Mouse (Mus musculus) testis, postnatal 10 days (tissue): ENCODE results near the gene Sgcg.

ENCODE experiments used
- DNase-seq: peaks from one replicate; pipeline ENCODE4 v3.0.0; 2021; ENCODE audit warnings: low spot score

The Sgcg gene

DNA sequence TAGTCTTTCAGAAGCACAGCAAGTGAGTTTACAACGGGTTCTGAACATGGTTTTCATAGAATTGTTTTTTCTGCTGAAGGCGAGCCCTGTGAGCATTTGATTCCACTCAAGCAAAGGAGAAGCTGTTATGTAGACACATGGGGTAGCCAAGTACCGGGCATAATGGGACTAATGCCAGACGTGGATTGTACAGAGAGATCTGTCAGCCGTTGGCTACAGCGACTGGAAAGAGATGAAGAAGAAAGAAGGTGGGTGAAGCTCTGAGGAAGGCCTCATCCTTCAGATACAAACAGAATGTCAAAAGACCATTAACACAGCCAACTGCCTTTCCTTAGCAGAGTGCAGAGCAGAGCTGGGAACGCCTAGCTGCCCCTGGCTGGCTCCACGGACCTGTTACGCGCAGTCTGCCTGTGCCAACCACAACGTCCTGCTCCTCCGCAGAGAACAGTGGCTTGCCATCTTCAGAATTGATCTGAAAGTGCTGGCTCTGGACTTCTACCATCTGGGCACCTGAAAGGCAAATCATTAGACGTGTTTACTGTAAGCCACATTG lies 26.2 kb downstream of the Sgcg start:
- no peak for DNase-seq

DNA sequence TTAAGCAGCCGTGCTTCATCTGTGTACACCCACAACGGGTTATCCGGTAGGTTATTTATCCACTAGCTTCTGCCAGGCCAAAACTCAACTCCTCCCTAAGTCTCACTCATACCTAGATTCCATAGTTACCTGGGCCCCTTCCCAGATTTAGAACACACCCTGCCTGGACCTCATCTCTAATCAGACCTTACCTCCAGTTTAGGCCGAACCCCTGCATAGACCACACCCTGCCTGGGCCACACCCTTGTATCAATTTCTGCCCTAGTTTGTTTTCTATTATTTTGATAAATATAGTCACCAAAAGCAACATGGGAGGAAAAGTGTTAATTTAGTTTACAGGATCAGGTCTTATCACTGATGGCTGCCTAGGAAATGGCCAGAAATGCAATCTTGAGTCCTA lies 28.1 kb downstream of the Sgcg start:
- no peak for DNase-seq

DNA sequence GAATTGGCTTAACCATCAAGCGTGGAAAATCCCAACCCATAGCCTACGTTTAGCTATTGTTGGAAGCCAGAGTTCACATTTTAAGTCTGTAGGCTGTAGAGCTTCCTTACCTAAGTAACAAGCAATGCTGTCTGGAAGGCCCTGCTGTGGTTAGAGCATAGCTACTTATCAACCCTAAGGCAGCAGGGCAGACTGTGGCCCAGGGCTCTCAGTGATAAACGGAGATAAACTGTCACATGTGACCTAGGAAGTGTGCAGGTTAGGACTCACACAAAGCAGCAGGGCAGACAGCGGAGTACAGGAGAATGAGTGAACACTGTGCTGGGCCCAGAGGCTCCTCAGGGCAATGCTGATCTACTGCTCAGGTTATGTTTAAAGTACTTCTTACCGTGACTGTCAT lies 28.5 kb downstream of the Sgcg start:
- DNase-seq: no peak

DNA sequence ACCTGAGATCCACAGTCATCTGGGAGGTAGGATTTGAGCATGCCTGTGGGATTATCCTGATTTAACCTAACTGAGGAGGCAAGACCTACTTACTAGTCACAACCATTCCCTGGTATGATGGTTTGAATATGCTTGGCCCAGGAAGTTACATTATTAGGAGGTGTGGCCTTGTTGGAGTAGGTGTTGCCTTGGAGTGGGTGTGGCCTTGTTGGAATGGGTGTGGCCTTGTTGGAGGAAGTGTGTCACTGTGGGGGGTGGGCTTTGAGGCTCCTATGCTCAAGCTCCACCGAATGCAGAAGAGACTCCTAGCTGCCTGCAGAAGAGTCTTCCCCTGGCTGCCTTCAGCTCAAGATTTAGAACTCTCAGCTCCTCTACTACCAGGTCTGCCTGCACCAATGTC lies 32.1 kb downstream of the Sgcg start:
- no peak for DNase-seq

DNA sequence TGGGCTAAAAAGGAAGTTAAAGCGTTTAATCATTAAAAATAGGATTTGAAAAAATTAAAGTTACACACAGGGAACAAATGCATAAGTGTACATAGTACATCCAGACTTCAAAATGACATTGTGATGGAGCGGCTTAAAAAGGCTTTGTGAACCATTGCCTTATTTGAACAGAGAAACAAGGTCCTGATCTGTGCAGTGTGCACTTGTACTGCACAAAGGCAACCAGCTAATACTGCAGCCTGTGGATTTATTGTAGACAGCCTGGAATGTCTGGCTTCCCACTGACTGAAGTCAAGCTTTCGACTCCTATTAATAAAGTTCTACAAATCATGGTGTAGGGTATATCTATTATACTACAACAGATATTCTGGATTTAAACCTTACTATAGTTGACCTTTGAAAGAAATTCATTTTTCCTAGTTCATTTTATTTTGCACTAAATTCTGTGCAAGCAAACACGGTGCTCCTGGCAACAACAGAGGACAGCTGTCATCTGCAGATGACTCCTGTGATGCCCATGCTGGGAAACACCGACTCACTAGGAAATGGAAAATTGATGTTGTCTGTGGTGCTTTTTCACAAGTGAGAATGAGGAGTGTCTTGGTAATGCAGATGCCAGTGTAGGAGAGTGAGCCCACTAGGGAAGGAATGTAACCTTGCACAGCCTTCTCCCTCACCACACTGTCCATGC lies 33.8 kb downstream of the Sgcg start:
- no peak for DNase-seq

DNA sequence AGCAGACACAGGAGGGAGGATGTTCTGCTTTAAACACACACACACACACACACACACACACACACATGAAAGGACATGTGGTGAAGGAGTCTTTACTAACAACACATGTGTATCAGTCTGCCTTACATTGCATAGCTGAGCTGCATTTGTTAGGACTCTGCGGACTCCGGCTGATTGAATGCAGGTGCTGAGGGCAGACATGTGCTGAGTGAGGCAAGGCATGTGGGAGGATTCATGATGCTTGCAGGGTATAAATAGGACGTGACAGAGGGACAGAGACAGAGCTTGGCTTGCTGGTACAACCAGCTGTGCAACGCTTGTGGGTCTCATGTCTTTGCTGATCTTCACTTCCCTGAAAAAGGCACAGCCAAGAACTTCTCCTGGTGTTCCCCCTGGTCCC lies 34.5 kb downstream of the Sgcg start:
- DNase-seq: no peak

DNA sequence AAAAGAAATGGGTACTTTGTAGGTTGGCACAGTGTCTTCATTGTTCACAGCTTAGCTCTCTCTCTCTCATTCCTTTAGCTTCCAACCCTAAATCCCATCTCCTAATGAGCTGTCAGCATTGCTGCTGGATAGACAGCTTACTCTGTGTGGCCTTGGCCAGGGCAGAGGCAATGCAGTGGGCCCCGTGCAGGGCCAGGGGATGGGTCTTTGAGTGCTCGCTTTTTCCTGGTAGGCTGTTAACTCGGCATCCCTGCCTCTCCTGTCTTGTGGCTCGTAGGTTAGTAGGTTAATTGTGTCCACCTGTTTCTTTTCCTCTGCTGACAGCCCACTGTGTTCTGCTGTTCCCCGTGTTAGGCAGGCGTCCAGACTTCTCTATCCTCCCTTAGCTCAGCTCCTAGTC lies 35.8 kb downstream of the Sgcg start:
- no peak for DNase-seq

DNA sequence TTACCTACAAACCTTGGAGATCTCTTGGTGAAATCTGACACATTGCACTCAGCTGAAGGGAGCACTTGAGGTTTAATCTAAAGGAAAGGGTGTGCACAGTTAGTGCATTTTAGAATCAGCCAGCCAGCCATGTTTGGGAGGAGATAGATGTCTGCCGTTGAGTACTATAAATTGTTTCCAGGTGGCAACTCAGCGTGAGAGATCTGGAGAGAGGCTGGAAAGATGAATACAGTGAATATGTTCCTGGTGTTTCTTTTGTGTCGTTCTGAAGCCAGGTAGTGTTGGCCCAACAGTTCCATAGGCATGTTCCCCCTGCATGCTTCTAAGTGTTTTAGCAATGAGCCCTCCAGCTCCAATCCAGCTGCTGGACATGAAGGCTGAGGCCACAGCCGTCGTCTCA lies 37.1 kb downstream of the Sgcg start:
- no peak for DNase-seq

DNA sequence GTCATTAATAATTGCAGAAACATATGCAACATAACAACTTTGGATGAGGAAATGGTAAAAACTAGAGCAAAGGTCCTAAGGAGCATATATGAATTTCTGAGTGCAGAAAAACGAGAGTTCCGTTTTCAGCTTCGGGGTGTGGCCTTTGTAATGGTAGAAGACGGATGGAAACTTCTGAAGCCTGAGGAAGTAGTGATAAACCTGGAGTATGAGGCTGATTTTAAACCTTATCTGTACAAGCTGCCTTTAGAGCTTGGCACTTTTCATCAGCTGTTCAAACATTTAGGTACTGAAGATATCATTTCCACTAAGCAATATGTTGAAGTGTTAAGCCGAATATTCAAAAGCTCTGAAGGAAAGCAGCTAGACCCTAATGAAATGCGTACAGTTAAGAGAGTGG lies 46.5 kb downstream of the Sgcg start:
- DNase-seq: no peak

DNA sequence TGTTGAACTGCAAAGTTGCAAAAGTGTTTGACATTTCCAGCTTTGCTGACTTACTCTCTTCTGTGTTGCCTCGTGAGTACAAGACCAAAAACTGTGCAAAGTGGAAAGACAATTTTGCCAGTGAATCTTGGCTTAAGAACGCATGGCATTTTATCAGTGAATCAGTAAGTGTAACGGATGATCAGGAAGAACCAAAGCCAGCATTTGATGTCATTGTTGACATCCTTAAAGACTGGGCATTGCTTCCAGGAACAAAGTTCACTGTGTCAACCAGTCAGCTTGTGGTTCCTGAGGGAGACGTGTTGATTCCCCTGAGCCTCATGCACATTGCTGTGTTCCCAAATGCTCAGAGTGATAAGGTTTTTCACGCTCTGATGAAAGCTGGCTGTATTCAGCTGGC lies 48.2 kb downstream of the Sgcg start:
- no peak for DNase-seq

DNA sequence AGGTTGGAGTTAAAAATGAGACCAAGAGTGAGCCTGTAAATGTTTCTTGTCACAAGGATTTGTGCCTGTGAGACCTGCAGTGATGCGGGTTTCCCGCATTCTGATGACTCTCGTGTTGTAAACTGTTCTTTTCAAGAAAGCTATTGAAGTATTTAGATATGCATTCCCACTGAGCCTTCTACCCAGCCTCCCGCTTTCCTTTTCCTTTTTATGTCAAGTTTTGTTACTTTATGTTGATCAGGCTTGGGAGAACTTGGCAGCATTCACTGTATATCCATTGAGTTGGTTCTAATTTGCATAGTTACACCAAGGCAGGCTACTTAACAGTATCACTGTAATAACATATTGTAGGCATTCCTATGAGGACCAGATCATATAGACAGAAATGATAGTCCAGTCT lies 63.9 kb downstream of the Sgcg start:
- no peak for DNase-seq

DNA sequence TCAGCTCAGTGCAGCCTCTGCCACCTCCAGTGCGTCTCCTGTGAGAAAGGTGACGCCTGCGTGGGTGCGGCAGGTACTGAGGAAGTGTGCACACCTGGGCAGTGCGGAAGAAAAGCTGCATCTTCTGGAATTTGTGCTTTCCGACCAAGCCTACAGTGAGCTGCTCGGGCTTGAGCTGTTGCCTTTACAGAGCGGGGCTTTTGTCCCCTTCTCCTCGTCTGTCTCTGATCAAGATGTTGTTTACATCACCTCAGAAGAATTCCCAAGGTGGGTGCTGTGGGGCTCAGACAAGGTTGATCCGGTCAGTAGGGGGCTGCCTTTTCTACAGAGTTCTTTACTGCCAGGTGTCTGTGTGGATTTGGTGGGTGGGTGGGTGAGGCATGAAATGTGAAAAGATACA lies 66.0 kb downstream of the Sgcg start:
- DNase-seq: no peak

DNA sequence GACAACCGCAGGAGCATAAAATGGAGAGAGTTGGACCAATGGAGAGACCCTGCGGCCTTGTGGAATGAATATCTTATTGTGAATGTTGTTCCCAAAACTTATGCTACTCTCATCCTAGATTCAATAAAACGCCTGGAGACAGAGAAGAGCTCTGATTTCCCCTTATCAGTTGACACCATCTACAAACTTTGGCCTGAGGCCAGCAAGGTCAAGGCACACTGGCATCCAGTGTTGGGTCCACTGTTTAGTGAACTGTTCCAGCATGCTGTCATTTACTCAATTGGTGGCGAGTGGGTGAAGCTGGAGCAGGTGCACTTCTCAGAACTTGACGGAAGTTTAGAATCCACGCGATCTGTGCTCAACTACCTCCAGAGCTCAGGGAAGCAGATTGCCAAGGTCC lies 66.4 kb downstream of the Sgcg start:
- DNase-seq: no peak

DNA sequence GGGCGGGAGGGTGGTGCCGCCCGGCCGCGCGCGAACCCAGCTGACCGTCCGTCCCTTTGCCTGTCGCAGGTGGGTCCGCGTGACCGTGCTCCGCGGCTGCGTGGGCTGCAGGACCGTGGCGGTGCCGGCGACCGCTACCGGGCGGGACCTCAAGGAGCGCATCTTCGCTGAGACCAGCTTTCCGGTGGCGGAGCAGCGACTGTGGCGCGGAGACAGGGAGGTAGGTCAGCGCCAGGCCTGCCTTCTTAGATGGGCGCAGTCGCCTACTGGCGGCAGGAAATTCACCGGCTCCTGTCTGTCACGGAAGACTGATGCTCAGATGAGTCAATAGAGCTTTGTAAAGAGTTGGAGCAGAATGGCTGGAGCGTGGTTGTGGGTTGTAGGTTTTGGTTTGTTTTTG lies 85.1 kb downstream of the Sgcg start:
- no peak for DNase-seq

DNA sequence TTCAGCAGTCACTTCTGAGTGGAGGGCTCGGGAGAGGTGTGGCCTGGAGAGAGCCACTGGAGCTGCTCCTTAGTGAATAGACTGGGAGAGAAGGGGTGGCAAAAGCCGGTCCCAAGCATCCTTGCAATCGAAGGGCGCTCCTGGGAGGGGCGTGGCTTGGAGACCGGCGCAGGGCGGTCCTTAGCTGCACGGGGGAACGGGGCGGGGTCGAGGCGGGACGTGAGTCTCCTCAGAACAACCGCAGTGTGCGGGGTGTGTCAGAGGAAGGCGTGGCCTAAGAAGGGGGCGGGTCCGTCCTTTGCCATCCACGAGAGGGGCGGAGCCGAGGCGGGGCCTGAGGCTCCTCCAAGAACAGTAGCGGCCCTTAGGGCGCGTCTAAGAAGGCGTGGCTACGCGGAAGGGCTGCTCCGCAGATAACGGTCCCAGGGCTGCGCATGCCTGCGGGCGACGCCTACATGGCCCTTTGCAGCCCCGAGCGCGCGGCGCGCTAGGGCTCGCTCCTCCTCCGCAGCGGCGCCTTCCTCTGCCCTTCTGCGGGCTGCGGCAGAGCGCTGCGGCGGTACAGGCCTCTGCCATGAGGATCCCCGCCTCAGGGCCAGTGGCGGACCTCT lies 85.6 kb downstream of the Sgcg start:
- peak; percentile 99 for DNase-seq

DNA sequence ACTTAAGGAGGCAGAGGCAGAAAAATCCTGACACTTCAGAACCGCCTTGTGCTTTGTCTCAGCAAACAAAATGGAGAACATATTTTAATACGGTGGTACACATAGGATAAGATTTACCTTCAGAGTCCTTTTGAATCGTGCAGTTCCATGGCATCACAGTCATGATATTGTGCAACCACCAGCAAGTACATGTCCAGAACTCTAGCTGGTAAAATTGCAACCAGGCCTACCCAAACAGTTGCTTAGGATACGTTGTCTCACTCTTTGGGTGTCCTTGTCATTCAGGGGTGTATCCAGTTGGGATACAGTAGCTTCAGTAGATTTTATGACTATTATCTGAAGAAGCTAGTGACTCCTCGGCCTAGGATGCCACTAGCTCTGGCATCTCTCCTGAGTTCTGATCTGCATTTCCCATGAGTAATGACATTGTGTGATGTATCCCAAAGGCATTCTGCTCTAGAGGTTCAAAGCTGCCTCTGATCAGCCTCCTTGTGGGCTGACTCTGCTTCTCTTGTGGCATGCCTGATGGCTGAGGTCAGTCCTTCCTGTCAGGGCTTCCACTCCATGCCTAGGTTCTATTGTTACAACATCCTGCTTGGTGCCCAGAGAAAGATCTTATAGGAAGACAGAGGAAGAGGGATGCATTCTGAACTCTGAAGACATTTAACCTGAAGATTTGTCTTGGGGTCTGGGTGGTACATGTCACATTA lies 86.9 kb downstream of the Sgcg start:
- DNase-seq: no peak
